In genomic region chr9:44319105-44319886, GRCm38 (mm10) we compare ENCODE assay signal across 8 mouse cellular contexts. TPM values are rescaled to one million over a fixed set of nuclear protein-coding genes. Genes with fewer than 3 reads are reported as not detected.
DNase-seq lines count a peak whose midpoint lies in the region; ATAC-seq lines count a peak whose summit lies in the region.

No protein-coding gene starts in this region.

- H3K36me3 ChIP-seq in neural tube, embryonic 11.5 days (ENCODE audit: control insufficient read depth, insufficient read depth, low read length), result peaks cover 6% of the 10 kb centered on the region
- peaks cover 32% of the 10 kb centered on the region for H3K36me3 ChIP-seq in hindbrain, embryonic 13.5 days
- H3K36me3 ChIP-seq in lung, embryonic 16.5 days (ENCODE audit: control insufficient read depth, insufficient read depth, low read length), result 0 out of 2 replicates have a peak, but pooled peaks cover 4% of the 10 kb centered on the region
- H3K36me3 ChIP-seq in stomach, embryonic 16.5 days (ENCODE audit: control insufficient read depth, insufficient read depth, low read length), result peaks cover 11% of the 10 kb centered on the region

- 3% methylated on average over 36 of the region's 37 CpGs for WGBS in neural tube, embryonic 11.5 days
- 3% methylated on average over 37 of the region's 37 CpGs for WGBS in hindbrain, embryonic 13.5 days
- 3% methylated on average over 37 of the region's 37 CpGs for WGBS in lung, embryonic 16.5 days
- 3% methylated on average over 37 of the region's 37 CpGs for WGBS in stomach, embryonic 16.5 days

- peak overlapping the region; percentile 85 for H3K9ac ChIP-seq in neural tube, embryonic 11.5 days (ENCODE audit: low read length)
- H3K9ac ChIP-seq in hindbrain, embryonic 13.5 days, result peak overlapping the region; percentile 98
- H3K9ac ChIP-seq in lung, embryonic 16.5 days (ENCODE audit: low read length), result peak overlapping the region; percentile 87
- H3K9ac ChIP-seq in stomach, embryonic 16.5 days (ENCODE audit: low read length), result peak overlapping the region; percentile 93

- H3K27ac ChIP-seq in neural tube, embryonic 11.5 days (ENCODE audit: low read depth, low read length), result no peak overlapping the region
- peak overlapping the region; percentile 89 for H3K27ac ChIP-seq in hindbrain, embryonic 13.5 days
- H3K27ac ChIP-seq in lung, embryonic 16.5 days (ENCODE audit: low read length), result peak overlapping the region; percentile 40
- H3K27ac ChIP-seq in stomach, embryonic 16.5 days (ENCODE audit: low read length), result peak overlapping the region; percentile 75

- 0 out of 2 replicates have a peak, but pooled peaks have one; percentile 23 for ATAC-seq in neural tube, embryonic 11.5 days (ENCODE audit: insufficient read depth, low FRiP score, low TSS enrichment)
- ATAC-seq in hindbrain, embryonic 13.5 days (ENCODE audit: low FRiP score), result peak; percentile 2; the same call in 1 of the 2 replicates
- no peak; the same call in 1 of the 2 replicates for ATAC-seq in lung, embryonic 16.5 days (ENCODE audit: low read depth)
- ATAC-seq in stomach, embryonic 16.5 days (ENCODE audit: insufficient read depth, low FRiP score), result no peak

- H3K27me3 ChIP-seq in neural tube, embryonic 11.5 days (ENCODE audit: control insufficient read depth, insufficient read depth, low read length), result no peaks in the 10 kb centered on the region
- no peaks in the 10 kb centered on the region for H3K27me3 ChIP-seq in hindbrain, embryonic 13.5 days
- no peaks in the 10 kb centered on the region for H3K27me3 ChIP-seq in lung, embryonic 16.5 days (ENCODE audit: control insufficient read depth, insufficient read depth, low read depth, low read length)
- H3K27me3 ChIP-seq in stomach, embryonic 16.5 days (ENCODE audit: control insufficient read depth, insufficient read depth, low read length), result no peaks in the 10 kb centered on the region

- H3K4me3 ChIP-seq in neural tube, embryonic 11.5 days (ENCODE audit: low read depth, low read length), result peak overlapping the region; percentile 91
- H3K4me3 ChIP-seq in hindbrain, embryonic 13.5 days, result peak overlapping the region; percentile 97
- H3K4me3 ChIP-seq in lung, embryonic 16.5 days (ENCODE audit: low read length), result peak overlapping the region; percentile 90
- peak overlapping the region; percentile 91 for H3K4me3 ChIP-seq in stomach, embryonic 16.5 days (replicated peaks; ENCODE audit: low read length)

- H3K9me3 ChIP-seq in neural tube, embryonic 11.5 days (ENCODE audit: control insufficient read depth, low read length), result no peaks in the 10 kb centered on the region
- H3K9me3 ChIP-seq in hindbrain, embryonic 13.5 days, result no peaks in the 10 kb centered on the region
- no peaks in the 10 kb centered on the region for H3K9me3 ChIP-seq in lung, embryonic 16.5 days (ENCODE audit: control insufficient read depth, low read length)
- no peaks in the 10 kb centered on the region for H3K9me3 ChIP-seq in stomach, embryonic 16.5 days (replicated peaks; ENCODE audit: control insufficient read depth, low read length)

- H3K4me1 ChIP-seq in neural tube, embryonic 11.5 days (ENCODE audit: control insufficient read depth, insufficient read depth, low read length), result peaks cover 21% of the 10 kb centered on the region
- H3K4me1 ChIP-seq in hindbrain, embryonic 13.5 days (replicated peaks), result peaks cover 39% of the 10 kb centered on the region
- H3K4me1 ChIP-seq in lung, embryonic 16.5 days (replicated peaks; ENCODE audit: control insufficient read depth, insufficient read depth, low read length), result peaks cover 20% of the 10 kb centered on the region
- peaks cover 18% of the 10 kb centered on the region for H3K4me1 ChIP-seq in stomach, embryonic 16.5 days (ENCODE audit: control insufficient read depth, insufficient read depth, low read length)

- DNase-seq in adrenal gland, adult 2 months, result peak; percentile 64
- DNase-seq in adrenal gland, postnatal 4 days (ENCODE audit: low spot score in 2 of 2), result no peak
- peak; percentile 49 for DNase-seq in neural tube, embryonic 11.5 days (ENCODE audit: low spot score)
- DNase-seq in neural tube, embryonic 10.5 days (ENCODE audit: extremely low spot score, low spot score), result no peak
- peak; percentile 42 for DNase-seq in embryo, embryonic 9.5 days (ENCODE audit: extremely low spot score)

- peak overlapping the region; percentile 93 for H3K4me2 ChIP-seq in neural tube, embryonic 11.5 days (ENCODE audit: low read depth)
- peak overlapping the region; percentile 94 for H3K4me2 ChIP-seq in hindbrain, embryonic 13.5 days
- H3K4me2 ChIP-seq in lung, embryonic 16.5 days (ENCODE audit: low read depth, low read length), result peak overlapping the region; percentile 63
- peak overlapping the region; percentile 87 for H3K4me2 ChIP-seq in stomach, embryonic 16.5 days (ENCODE audit: low read depth, low read length)

RNA-seq across cellular contexts. Expression of gene C2cd2l, which starts 0.8 kb away (rescaled TPM):
- total RNA-seq in adrenal gland, adult 2 months (2021), result 10 to 100 TPM; 46.1 to 59.0 TPM
- polyA plus RNA-seq in adrenal gland, adult 2 months (2012; rRNA removed), result 100 and 106 TPM in 2 replicates
- total RNA-seq in adrenal gland, postnatal 4 days (2021), result 10 to 100 TPM; 28.9 to 31.8 TPM
- 14.9 and 17.1 TPM in 2 replicates for polyA plus RNA-seq in neural tube, embryonic 11.5 days (2014; fragmentation: Nextera tagmentation; extraction: Ambion mirVana)
- 19.1 and 21.6 TPM in 2 replicates for polyA plus RNA-seq in hindbrain, embryonic 13.5 days (2015; fragmentation: Nextera tagmentation; extraction: Ambion mirVana)
- 6.8 and 7.4 TPM in 2 replicates for polyA plus RNA-seq in lung, embryonic 16.5 days (2015; fragmentation: Nextera tagmentation; extraction: Ambion mirVana)
- 6.7 and 8.0 TPM in 2 replicates for polyA plus RNA-seq in stomach, embryonic 16.5 days (2015; fragmentation: Nextera tagmentation; extraction: Ambion mirVana)

RNA-seq across cellular contexts. Expression of gene Dpagt1, which starts 6.5 kb away (rescaled TPM):
- 10 to 100 TPM; 28.2 to 36.1 TPM for total RNA-seq in adrenal gland, adult 2 months (2021)
- polyA plus RNA-seq in adrenal gland, adult 2 months (2012; rRNA removed), result 55.8 and 68.2 TPM in 2 replicates
- 10 to 100 TPM; 32.3 to 36.2 TPM for total RNA-seq in adrenal gland, postnatal 4 days (2021)
- 47.6 and 48.6 TPM in 2 replicates for polyA plus RNA-seq in neural tube, embryonic 11.5 days (2014; fragmentation: Nextera tagmentation; extraction: Ambion mirVana)
- 37.0 and 40.4 TPM in 2 replicates for polyA plus RNA-seq in hindbrain, embryonic 13.5 days (2015; fragmentation: Nextera tagmentation; extraction: Ambion mirVana)
- polyA plus RNA-seq in lung, embryonic 16.5 days (2015; fragmentation: Nextera tagmentation; extraction: Ambion mirVana), result 38.0 and 42.3 TPM in 2 replicates
- 32.0 and 40.6 TPM in 2 replicates for polyA plus RNA-seq in stomach, embryonic 16.5 days (2015; fragmentation: Nextera tagmentation; extraction: Ambion mirVana)

RNA-seq across cellular contexts. Expression of gene Hinfp, which starts 13.8 kb away (rescaled TPM):
- total RNA-seq in adrenal gland, adult 2 months (2021), result 10 to 100 TPM; 16.6 to 24.9 TPM
- 13.5 and 13.8 TPM in 2 replicates for polyA plus RNA-seq in adrenal gland, adult 2 months (2012; rRNA removed)
- total RNA-seq in adrenal gland, postnatal 4 days (2021), result 10 to 100 TPM; 33.4 to 34.5 TPM
- 23.6 and 26.9 TPM in 2 replicates for polyA plus RNA-seq in neural tube, embryonic 11.5 days (2014; fragmentation: Nextera tagmentation; extraction: Ambion mirVana)
- 31.4 and 36.6 TPM in 2 replicates for polyA plus RNA-seq in hindbrain, embryonic 13.5 days (2015; fragmentation: Nextera tagmentation; extraction: Ambion mirVana)
- 24.3 and 25.1 TPM in 2 replicates for polyA plus RNA-seq in lung, embryonic 16.5 days (2015; fragmentation: Nextera tagmentation; extraction: Ambion mirVana)
- polyA plus RNA-seq in stomach, embryonic 16.5 days (2015; fragmentation: Nextera tagmentation; extraction: Ambion mirVana), result 21.2 and 23.6 TPM in 2 replicates

RNA-seq across cellular contexts. Expression of gene H2afx, which starts 15.2 kb away (rescaled TPM):
- total RNA-seq in adrenal gland, adult 2 months (2021), result 10 to 100 TPM; 28.1 to 37.4 TPM
- polyA plus RNA-seq in adrenal gland, adult 2 months (2012; rRNA removed), result 124 and 134 TPM in 2 replicates
- 100 to 1,000 TPM; 146 to 165 TPM for total RNA-seq in adrenal gland, postnatal 4 days (2021)
- polyA plus RNA-seq in neural tube, embryonic 11.5 days (2014; fragmentation: Nextera tagmentation; extraction: Ambion mirVana), result 366 and 382 TPM in 2 replicates
- 145 and 151 TPM in 2 replicates for polyA plus RNA-seq in hindbrain, embryonic 13.5 days (2015; fragmentation: Nextera tagmentation; extraction: Ambion mirVana)
- 318 and 395 TPM in 2 replicates for polyA plus RNA-seq in lung, embryonic 16.5 days (2015; fragmentation: Nextera tagmentation; extraction: Ambion mirVana)
- polyA plus RNA-seq in stomach, embryonic 16.5 days (2015; fragmentation: Nextera tagmentation; extraction: Ambion mirVana), result 203 and 218 TPM in 2 replicates

RNA-seq across cellular contexts. Expression of gene Hmbs, which starts 24.7 kb away (rescaled TPM):
- 10 to 100 TPM; 80.7 to 92.6 TPM for total RNA-seq in adrenal gland, adult 2 months (2021)
- polyA plus RNA-seq in adrenal gland, adult 2 months (2012; rRNA removed), result 75.0 and 80.6 TPM in 2 replicates
- 100 to 1,000 TPM; 118 to 136 TPM for total RNA-seq in adrenal gland, postnatal 4 days (2021)
- polyA plus RNA-seq in neural tube, embryonic 11.5 days (2014; fragmentation: Nextera tagmentation; extraction: Ambion mirVana), result 139 and 140 TPM in 2 replicates
- polyA plus RNA-seq in hindbrain, embryonic 13.5 days (2015; fragmentation: Nextera tagmentation; extraction: Ambion mirVana), result 66.8 and 70.8 TPM in 2 replicates
- 110 and 117 TPM in 2 replicates for polyA plus RNA-seq in lung, embryonic 16.5 days (2015; fragmentation: Nextera tagmentation; extraction: Ambion mirVana)
- 162 and 170 TPM in 2 replicates for polyA plus RNA-seq in stomach, embryonic 16.5 days (2015; fragmentation: Nextera tagmentation; extraction: Ambion mirVana)

Comparison
In these comparisons a context has a peak if more than half of its experiments do, and no peak if none do; other contexts are left out.
1. DNase-seq: peak in adrenal gland, adult 2 months (single experiment), neural tube, embryonic 11.5 days (single experiment) and embryo, embryonic 9.5 days (single experiment); none in adrenal gland, postnatal 4 days (0 of 2) and neural tube, embryonic 10.5 days (single experiment).
2. ATAC-seq: peak in neural tube, embryonic 11.5 days (single experiment) and hindbrain, embryonic 13.5 days (single experiment); none in lung, embryonic 16.5 days (single experiment) and stomach, embryonic 16.5 days (single experiment).
3. Peak in every context shown above with its lines, with median percentiles within 50 percentile points of each other: H3K4me2 ChIP-seq, H3K4me3 ChIP-seq and H3K9ac ChIP-seq.